Mouse (Mus musculus): Measurements from ENCODE around the gene Nxnl2.

GRCm38 (mm10) chr13:51208378-51209100 lies 37.7 kb downstream of the Nxnl2 start:
- no peak for TF ChIP-seq POLR2A (IDR thresholded peaks at IDR 0.05; ENCODE audit: borderline replicate concordance, extremely low read depth, low read depth, low read length)
- peak; percentile 51 for TF ChIP-seq CTCF (IDR thresholded peaks at IDR 0.05; ENCODE audit: insufficient read depth, low read length)

Data from lung, adult 2 months (tissue).